Mouse (Mus musculus) bone marrow, adult 2 months (tissue): ENCODE measurements around the gene Naa35.

ENCODE experiments used
- CTCF ChIP-seq: fragments of 200-500 bp; IDR thresholded peaks from 2 replicates; pipeline ENCODE4 v1.5.1; 2011; ENCODE audit warnings: low read length, control low read depth; ENCODE audit not compliant: control insufficient read depth, insufficient read depth
- POLR2A ChIP-seq: fragments of 200-500 bp; IDR thresholded peaks from 2 replicates; pipeline ENCODE4 v1.6.1; 2011; ENCODE audit warnings: low read depth, mild to moderate bottlenecking, control low read depth, low read length, borderline replicate concordance; ENCODE audit not compliant: control insufficient read depth

DNA sequence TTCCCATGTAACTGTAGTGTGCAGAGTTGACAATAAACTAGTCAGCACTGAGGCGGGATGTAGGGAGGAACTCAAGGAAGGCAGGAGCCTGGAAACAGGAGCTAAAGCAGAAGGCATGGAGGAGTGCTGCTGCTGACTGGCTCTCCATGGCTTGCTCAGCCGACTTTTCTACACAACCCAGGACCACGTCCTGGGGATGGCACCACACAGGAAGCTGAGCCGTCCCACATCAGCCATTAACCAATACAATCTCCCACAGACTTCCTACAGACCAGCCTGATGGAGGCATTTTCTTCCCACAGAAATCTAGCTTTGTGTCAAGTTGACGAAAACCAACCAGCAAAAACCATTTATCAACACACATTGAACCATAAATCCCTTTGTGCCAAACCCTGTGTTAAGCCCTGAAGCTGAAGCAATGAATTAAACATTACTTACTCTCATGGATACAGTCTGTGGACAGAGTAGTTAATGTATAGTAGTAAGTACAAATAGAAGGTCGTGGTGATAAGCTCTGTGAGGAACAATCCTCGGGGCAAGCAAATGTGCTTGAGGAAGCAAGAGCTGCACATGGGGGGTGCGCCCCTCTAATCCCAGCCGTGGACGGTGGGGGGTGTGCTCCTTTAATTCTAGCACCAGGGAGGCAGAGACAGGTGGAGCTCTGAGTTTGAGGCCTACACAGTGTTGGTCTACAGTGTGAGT is 20.3 kb downstream of the Naa35 start:
- TF ChIP-seq POLR2A (no peak), CTCF (no peak)
